Mouse (Mus musculus): Measurements from ENCODE around the gene Sertad4.

DNA sequence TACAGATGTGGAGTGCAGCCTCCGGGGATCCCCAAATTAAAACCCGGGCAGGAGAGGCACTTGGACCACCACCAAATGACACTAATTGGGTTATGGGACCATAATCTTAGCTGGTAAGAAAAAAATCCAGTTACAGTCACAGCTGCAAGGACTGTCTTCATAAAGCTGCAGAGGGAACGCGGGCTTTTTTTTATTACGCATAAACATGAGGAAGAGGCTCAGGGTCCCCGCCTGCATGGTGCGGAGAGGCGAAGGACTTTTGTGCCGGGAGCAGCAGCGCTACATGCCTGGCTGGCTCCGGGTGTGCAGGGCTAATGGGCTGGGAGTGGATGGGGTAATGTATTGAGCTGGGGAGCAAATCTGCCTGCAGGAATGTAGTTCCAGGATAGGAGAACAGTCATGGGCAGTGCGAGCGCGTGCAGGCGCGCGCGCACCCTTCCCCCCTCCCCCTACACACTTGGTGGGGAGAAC lies 20.3 kb downstream of the Sertad4 start:
- no peak for TF ChIP-seq UBTF (IDR thresholded peaks at IDR 0.05; ENCODE audit: borderline replicate concordance, insufficient read depth, low read depth, low read length)
- no peak for TF ChIP-seq CTCF (IDR thresholded peaks at IDR 0.05 in 2 of 3, conservative IDR thresholded peaks at IDR 0.05 in 1 of 3; ENCODE audit: control insufficient read depth in 1 of 3, insufficient read depth in 1 of 3, low read depth in 2 of 3, low read length in 3 of 3, poor library complexity in 1 of 3, severe bottlenecking in 1 of 3)
- no peak for TF ChIP-seq POLR2A (IDR thresholded peaks at IDR 0.05; ENCODE audit: control insufficient read depth in 1 of 2, insufficient read depth in 1 of 2, low read depth in 1 of 2, low read length in 2 of 2, poor library complexity in 1 of 2)
- no peak for TF ChIP-seq USF1 (IDR thresholded peaks at IDR 0.05; ENCODE audit: low read depth, low read length)
- no peak for TF ChIP-seq HCFC1 (IDR thresholded peaks at IDR 0.05; ENCODE audit: low read depth, low read length)
- no peak for TF ChIP-seq ZNF384 (IDR thresholded peaks at IDR 0.05; ENCODE audit: low read depth, low read length)
- no peak for TF ChIP-seq JUND (IDR thresholded peaks at IDR 0.05; ENCODE audit: low read depth, low read length)
- no peak for TF ChIP-seq TCF12 (IDR thresholded peaks at IDR 0.05; ENCODE audit: low read depth, low read length)
- TF ChIP-seq EP300 (IDR thresholded peaks at IDR 0.05; ENCODE audit: low read depth in 1 of 2, low read length in 2 of 2), result no peak
- no peak for TF ChIP-seq BHLHE40 (IDR thresholded peaks at IDR 0.05; ENCODE audit: borderline replicate concordance, low read depth, low read length)
- no peak for TF ChIP-seq TAL1 (IDR thresholded peaks at IDR 0.05; ENCODE audit: low read length)
- no peak for TF ChIP-seq MYC (IDR thresholded peaks at IDR 0.05; ENCODE audit: low read depth, low read length)
- no peak for TF ChIP-seq MAZ (IDR thresholded peaks at IDR 0.05; ENCODE audit: low read depth, low read length)
